Mouse (Mus musculus) yolk sac, embryonic 10.5 days (tissue): ENCODE measurements around the gene Ncor2.
A peak's percentile ranks its signal among the peaks of the same experiment; 100 is the strongest.

ENCODE experiments used
- DNase-seq: peaks from one replicate; pipeline ENCODE4 v3.0.0-alpha.2; 2017; ENCODE audit warnings: low spot score

Ncor2 gene

GRCm38 (mm10) chr5:125066479-125067471 is 112.2 kb downstream of the Ncor2 start:
- DNase-seq, result no peak

GRCm38 (mm10) chr5:125063015-125063414 is 116.0 kb downstream of the Ncor2 start:
- no peak for DNase-seq

- peak; percentile 47 for DNase-seq
These were observed 120.8 kb downstream of the Ncor2 start for GRCm38 (mm10) chr5:125058267-125058668.

GRCm38 (mm10) chr5:125057555-125058266 is 121.3 kb downstream of the Ncor2 start:
- DNase-seq, result no peak

- DNase-seq, result peak; percentile 66
These were observed 122.1 kb downstream of the Ncor2 start for GRCm38 (mm10) chr5:125056696-125057554.

GRCm38 (mm10) chr5:125056331-125056695 is 122.7 kb downstream of the Ncor2 start:
- DNase-seq, result no peak

GRCm38 (mm10) chr5:125055901-125056300 is 123.1 kb downstream of the Ncor2 start:
- DNase-seq, result no peak

GRCm38 (mm10) chr5:125053661-125054060 is 125.4 kb downstream of the Ncor2 start:
- no peak for DNase-seq

- DNase-seq, result no peak
These were observed 126.2 kb downstream of the Ncor2 start for GRCm38 (mm10) chr5:125052603-125053488.

GRCm38 (mm10) chr5:125052237-125052602 is 126.8 kb downstream of the Ncor2 start:
- no peak for DNase-seq

GRCm38 (mm10) chr5:125049481-125049880 is 129.5 kb downstream of the Ncor2 start:
- no peak for DNase-seq

GRCm38 (mm10) chr5:125046436-125046835 is 132.6 kb downstream of the Ncor2 start:
- DNase-seq, result peak; percentile 33

- no peak for DNase-seq
These were observed 133.8 kb downstream of the Ncor2 start for GRCm38 (mm10) chr5:125045202-125045601.

- no peak for DNase-seq
These were observed 135.6 kb downstream of the Ncor2 start for GRCm38 (mm10) chr5:125043448-125043847.

GRCm38 (mm10) chr5:125041578-125041977 is 137.4 kb downstream of the Ncor2 start:
- no peak for DNase-seq

GRCm38 (mm10) chr5:125040128-125040584 is 138.9 kb downstream of the Ncor2 start:
- no peak for DNase-seq

- DNase-seq, result no peak
These were observed 139.5 kb downstream of the Ncor2 start for GRCm38 (mm10) chr5:125039377-125040027.

- no peak for DNase-seq
These were observed 142.5 kb downstream of the Ncor2 start for GRCm38 (mm10) chr5:125036483-125036882.

GRCm38 (mm10) chr5:125028911-125029310 is 150.1 kb downstream of the Ncor2 start:
- DNase-seq, result no peak

- no peak for DNase-seq
These were observed 150.6 kb downstream of the Ncor2 start for GRCm38 (mm10) chr5:125028371-125028770.
